Mouse (Mus musculus) bone marrow macrophage, adult 2 months (primary cell): ENCODE data around the gene Thsd4.

Experiments
- CTCF ChIP-seq: IDR thresholded peaks from 2 replicates; pipeline ENCODE4 v1.5.1; 2012; ENCODE audit warnings: low read depth, mild to moderate bottlenecking, low read length, moderate library complexity
- POLR2A ChIP-seq: IDR thresholded peaks from 2 replicates; pipeline ENCODE4 v1.6.1; 2012; ENCODE audit warnings: mild to moderate bottlenecking, low read depth, low read length, borderline replicate concordance

GRCm38 (mm10) chr9:60143816-60144215 is 378.0 kb downstream of the Thsd4 start:
- no peak for TF ChIP-seq CTCF
- TF ChIP-seq POLR2A, result no peak
